Mouse (Mus musculus) mesoderm, embryonic 11.5 days (tissue): ENCODE measurements at regions not wholly inside any gene's neighbourhood (a gene's known extent, or its start where the extent isn't known, plus 50 kb on each side); places are given as distances from the start of the nearest gene placed in this dataset.
A peak's percentile ranks its signal among the peaks of the same experiment; 100 is the strongest.

ENCODE experiments used
- DNase-seq: peaks from one replicate; pipeline ENCODE4 v3.0.0-alpha.2; 2012; ENCODE audit warnings: low read depth, low spot score

DNA sequence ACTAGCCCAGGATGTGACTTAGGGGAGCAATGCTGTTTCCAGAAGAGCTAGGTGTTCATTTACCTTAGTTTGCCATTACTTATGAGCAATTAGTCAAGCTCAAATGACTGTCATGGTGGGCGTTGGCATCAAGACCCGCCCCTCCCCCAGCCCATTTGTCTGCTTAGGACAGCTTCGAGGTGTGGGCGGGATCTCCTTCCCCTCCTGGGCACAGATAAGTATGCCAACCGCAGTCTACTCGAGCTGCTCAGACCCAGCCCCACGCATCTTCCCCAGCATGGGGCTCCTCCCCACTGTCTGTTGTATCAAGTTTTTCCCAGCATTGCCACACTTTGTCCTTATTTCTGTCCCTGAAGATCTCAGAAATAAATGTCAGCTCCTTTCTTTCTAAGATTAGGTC lies 179.6 kb downstream of the Sp3 start:
- DNase-seq = no peak

DNA sequence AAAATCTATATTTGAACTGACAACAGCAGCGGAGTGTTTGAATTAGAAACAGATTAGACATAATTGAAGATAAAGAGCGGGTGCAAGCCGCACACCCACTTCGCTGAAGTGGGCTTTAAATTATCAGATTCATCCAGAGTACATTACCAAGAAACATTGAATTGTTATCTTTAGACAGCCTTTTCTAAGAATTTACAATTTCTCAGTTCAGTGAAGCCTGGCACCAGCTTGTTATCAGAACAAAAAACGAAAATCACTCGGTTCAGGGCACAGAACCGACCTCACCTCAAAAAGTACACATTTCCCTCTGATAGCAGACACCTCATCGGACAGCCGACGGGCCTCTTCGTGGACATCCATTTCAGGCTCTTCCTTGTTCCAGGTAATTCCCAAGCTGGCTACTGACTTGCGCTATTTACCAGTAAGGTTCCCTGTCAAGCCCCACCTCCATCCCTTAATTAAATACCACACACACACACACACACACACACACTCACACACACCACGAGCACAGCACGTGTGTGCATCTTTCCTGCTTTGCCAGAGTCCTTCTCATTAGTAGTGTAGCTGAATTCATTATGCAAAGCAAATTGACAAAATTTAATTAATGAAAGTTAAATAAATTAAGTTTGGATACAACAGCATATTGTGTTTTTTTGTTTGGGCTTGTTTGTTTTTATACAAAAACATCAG lies 166.8 kb downstream of the Sp3 start:
- DNase-seq = no peak

GRCm38 (mm10) chr2:72825251-72825650 lies 155.0 kb downstream of the Sp3 start:
- no peak for DNase-seq

GRCm38 (mm10) chr2:72829139-72829538 lies 151.1 kb downstream of the Sp3 start:
- no peak for DNase-seq

DNA sequence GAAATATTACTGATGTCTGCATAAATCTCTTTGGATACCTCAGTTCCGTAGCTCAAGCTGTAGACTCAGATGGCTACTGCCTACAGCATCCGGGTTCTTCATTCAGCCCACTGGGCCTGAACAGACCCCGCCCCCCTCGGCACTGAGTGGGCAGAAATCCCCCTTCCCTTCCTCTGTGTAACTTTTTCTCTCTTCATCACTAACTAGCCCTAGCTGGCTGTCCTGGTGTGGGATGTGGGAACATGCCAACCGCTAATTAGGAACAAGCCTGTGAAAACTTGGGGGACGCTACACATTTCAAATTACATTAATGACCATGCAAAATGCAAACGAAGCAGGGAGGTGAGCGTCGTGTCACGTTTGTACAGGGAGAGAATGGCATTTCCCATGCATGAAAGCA lies 147.5 kb downstream of the Sp3 start:
- DNase-seq = no peak

GRCm38 (mm10) chr2:72838085-72838727 lies 142.0 kb downstream of the Sp3 start:
- peak; percentile 52 for DNase-seq

- DNase-seq = no peak
Observed at GRCm38 (mm10) chr2:72839673-72840072, 140.6 kb downstream of the Sp3 start.

GRCm38 (mm10) chr2:72841367-72841766 lies 138.9 kb downstream of the Sp3 start:
- no peak for DNase-seq

GRCm38 (mm10) chr2:72843610-72844009 lies 136.6 kb downstream of the Sp3 start:
- no peak for DNase-seq

DNA sequence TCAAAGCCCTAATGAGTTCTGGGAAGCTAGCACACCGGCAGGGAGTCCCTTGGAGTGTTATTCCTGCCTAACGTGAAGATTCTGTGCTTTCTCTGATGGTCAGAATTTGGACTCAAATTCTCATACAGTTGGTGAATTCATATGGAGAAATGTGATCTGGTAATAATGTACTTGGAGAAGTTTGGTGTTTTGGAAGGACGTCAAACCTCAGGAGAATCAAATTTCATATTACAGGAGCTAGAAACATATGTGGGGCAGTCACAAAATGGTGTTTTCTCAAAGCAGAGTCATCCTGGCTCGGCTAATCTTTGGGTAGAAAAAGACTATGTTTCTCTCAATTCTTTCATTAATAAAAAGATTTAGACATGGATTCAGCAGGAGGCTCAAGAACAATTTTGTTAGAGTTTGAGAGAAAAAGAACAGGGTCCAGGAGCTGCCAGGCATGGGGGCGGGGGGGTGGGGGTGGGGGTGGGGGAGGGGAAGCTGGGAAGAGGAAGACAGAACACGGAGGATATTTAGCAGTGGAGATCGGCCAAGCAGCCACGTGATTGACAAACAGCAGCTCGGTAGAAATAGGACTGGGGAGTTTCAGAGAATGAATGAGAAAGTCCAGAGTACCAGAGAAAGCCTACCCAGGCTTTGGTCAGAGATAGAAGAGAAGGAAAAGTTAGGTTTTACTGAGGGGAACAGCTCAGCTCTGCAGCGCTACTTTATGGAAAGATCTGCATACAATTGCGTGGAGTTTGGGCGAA lies 130.6 kb downstream of the Sp3 start:
- DNase-seq = no peak

DNA sequence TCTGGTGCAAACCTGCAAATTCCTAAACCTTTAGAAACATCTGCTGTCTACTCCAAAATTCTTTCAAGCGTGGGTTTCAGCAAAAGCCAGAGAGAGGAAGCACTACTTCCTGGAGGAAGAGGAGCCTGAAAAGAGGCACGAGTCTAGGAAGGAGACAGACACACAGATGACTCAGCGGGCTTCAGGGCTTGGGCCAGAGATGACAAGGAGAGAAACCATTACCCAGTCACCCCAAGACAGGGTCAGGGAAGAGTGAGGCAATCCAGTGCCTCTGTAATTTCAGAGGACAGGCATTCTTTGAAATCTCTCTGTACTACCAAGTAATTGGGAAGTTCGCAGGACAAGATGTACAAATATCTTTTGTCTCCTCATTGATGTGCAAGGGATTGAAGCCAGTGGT lies 127.7 kb downstream of the Sp3 start:
- no peak for DNase-seq

GRCm38 (mm10) chr2:72855276-72855970 lies 124.8 kb downstream of the Sp3 start:
- DNase-seq = no peak

- no peak for DNase-seq
Observed at GRCm38 (mm10) chr2:72855971-72856755, 124.1 kb downstream of the Sp3 start.

- no peak for DNase-seq
Observed at GRCm38 (mm10) chr2:72857377-72857776, 122.9 kb downstream of the Sp3 start.

DNA sequence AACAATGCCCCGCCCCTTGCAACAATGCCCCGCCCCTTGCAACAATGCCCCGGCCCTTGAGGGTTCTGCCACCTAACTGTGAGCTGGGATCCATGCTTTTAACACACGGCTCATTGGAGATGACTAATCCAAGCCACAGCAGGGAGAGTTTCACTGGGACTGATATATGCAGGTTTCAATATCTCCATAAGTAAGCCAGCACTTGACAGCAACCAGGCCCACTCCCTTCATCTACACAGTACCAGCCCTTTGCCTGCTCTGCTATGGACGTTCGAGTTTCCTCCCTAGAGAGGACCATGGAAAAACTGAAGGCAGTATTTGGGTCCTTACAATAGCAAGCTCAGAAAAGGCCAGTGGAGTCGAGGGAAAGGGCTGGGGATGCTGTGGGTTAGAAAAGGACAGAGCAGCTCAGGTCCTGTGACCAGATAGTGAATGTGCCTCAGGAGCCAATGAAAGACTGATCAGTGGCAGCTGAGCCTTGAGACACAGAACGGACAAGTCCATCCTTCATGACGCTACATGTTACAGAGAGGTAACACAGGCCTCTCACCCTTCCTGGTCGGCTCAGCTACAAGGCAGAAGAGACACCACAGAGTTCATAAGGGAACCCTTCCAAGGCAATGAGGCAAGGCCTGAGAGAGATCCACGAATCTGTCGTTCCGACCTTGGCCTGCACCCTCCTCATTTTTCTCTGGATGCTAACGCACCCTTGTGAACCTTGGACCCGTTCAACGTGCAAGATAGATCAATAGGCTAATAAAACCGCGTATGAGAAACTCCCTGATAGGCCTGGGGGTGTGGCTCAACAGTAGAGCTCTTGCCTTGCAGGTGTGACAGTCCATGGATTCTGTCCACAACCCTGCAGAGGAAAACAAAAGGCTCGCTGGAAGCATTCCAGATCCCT lies 114.5 kb downstream of the Sp3 start:
- no peak for DNase-seq

- DNase-seq = no peak
Observed at GRCm38 (mm10) chr2:72866366-72866688, 113.9 kb downstream of the Sp3 start.

DNA sequence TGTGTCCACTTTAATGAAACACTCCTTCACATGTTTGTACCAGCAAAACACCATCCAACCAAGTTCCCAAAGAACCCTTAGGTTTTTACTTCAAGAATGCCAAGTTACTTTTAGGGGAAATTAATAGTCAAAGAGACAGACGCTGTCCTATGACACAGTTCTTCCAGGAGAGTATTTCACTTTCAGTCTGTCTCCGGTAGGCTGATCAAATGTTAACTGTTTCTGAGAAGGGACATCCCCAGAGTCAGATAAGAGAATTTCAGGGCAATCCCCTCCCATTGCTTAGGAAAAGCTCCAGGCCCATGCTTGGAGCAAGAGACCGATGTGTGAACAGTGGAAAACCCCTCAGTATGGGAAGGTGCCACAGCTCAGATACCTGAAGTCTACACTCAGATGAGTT lies 112.1 kb downstream of the Sp3 start:
- DNase-seq = no peak

- DNase-seq = no peak
Observed at GRCm38 (mm10) chr2:72871836-72872235, 108.4 kb downstream of the Sp3 start.

DNA sequence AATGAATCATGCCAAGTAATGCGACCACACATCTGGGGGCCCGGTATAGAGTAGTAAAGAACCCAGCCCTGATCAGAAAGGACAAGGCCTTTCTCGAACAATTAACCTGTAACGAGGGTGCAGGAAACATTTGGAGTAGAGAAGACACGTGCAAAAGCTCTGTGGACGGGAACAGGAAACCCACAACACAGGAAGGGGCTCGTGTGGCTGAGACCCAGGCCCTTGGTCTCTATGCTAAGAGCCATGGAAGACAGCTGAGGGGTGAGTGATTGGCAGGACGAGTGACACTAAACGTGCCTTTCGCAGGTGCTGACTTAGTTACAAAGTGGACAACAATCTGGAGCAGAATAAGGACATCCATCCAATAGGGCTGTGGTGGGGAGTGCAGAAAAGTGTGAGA lies 106.3 kb downstream of the Sp3 start:
- DNase-seq = no peak

- no peak for DNase-seq
Observed at GRCm38 (mm10) chr2:72874533-72874932, 105.7 kb downstream of the Sp3 start.

GRCm38 (mm10) chr2:72875677-72876076 lies 104.6 kb downstream of the Sp3 start:
- DNase-seq = no peak
